Mouse (Mus musculus) frontal cortex, postnatal 10 days (tissue): Measurements from ENCODE around the gene Rrp15.
"Not testable (repeated sequence)": the region's sequence is repeated elsewhere in the genome, so short reads cannot be mapped to it uniquely, and the experiment has no call there.

Experiments
- DNase-seq, 2 experiments: peaks; one replicate each; pipeline ENCODE4 v3.0.0; 2022; ENCODE audit warnings: low spot score in 2 of 2, mixed read lengths in 1 of 2

Gene Rrp15

GRCm38 (mm10) chr1:186748724-186749653, at the start of gene Rrp15:
Gene Rrp15 (minus strand): TSS chr1:186749358.
- DNase-seq, result peak; percentile 64 to 86

- DNase-seq, result no peak
Measured at GRCm38 (mm10) chr1:186797991-186798390, 48.8 kb upstream of the Rrp15 start.

GRCm38 (mm10) chr1:186785359-186785758, 36.2 kb upstream of the Rrp15 start:
- DNase-seq, result no peak

- DNase-seq, result no peak
Measured at GRCm38 (mm10) chr1:186780826-186781225, 31.7 kb upstream of the Rrp15 start.

GRCm38 (mm10) chr1:186773124-186773523, 24.0 kb upstream of the Rrp15 start:
- no peak for DNase-seq

- no peak for DNase-seq
Measured at GRCm38 (mm10) chr1:186772547-186773077, 23.5 kb upstream of the Rrp15 start.

- no peak for DNase-seq
Measured at GRCm38 (mm10) chr1:186772005-186772404, 22.8 kb upstream of the Rrp15 start.

GRCm38 (mm10) chr1:186770659-186771058, 21.5 kb upstream of the Rrp15 start:
- no peak for DNase-seq

- DNase-seq, result no peak
Measured at GRCm38 (mm10) chr1:186768392-186768791, 19.2 kb upstream of the Rrp15 start.

- not testable (repeated sequence) for DNase-seq
Measured at GRCm38 (mm10) chr1:186763451-186763850, 14.3 kb upstream of the Rrp15 start.

GRCm38 (mm10) chr1:186749675-186750283, 621 bp upstream of the Rrp15 start:
- no peak for DNase-seq

- DNase-seq, result no peak
Measured at GRCm38 (mm10) chr1:186739828-186740227, 9.3 kb downstream of the Rrp15 start.

GRCm38 (mm10) chr1:186735537-186735936, 13.6 kb downstream of the Rrp15 start:
- DNase-seq, result no peak

- DNase-seq, result no peak
Measured at GRCm38 (mm10) chr1:186733052-186733451, 16.1 kb downstream of the Rrp15 start.

GRCm38 (mm10) chr1:186728778-186729177, 20.4 kb downstream of the Rrp15 start:
- DNase-seq, result no peak

GRCm38 (mm10) chr1:186726117-186726516, 23.0 kb downstream of the Rrp15 start:
- no peak for DNase-seq

GRCm38 (mm10) chr1:186722299-186722698, 26.9 kb downstream of the Rrp15 start:
- DNase-seq, result no peak

GRCm38 (mm10) chr1:186721846-186722245, 27.3 kb downstream of the Rrp15 start:
- peak; percentile 38 to 78 for DNase-seq

GRCm38 (mm10) chr1:186721166-186721565, 28.0 kb downstream of the Rrp15 start:
- DNase-seq, result no peak

- no peak for DNase-seq
Measured at GRCm38 (mm10) chr1:186719708-186720107, 29.4 kb downstream of the Rrp15 start.

GRCm38 (mm10) chr1:186718881-186719280, 30.3 kb downstream of the Rrp15 start:
- no peak for DNase-seq
